ENCODE assay signal across 8 mouse cellular contexts in genomic region chr12:112760154-112760926, GRCm38 (mm10). TPM values are rescaled to one million over a fixed set of nuclear protein-coding genes. Genes with fewer than 3 reads are reported as not detected.
DNase-seq lines count a peak whose midpoint lies in the region; ATAC-seq and TF ChIP-seq lines count a peak whose summit lies in the region.

Gene Pld4 (plus strand): TSS chr12:112760655.

- WGBS in kidney, embryonic 16.5 days = 45% methylated on average over 4 of the region's 4 CpGs
- 39% methylated on average over 4 of the region's 4 CpGs for WGBS in kidney, embryonic 14.5 days
- WGBS in intestine, embryonic 15.5 days = 41% methylated on average over 4 of the region's 4 CpGs
- 38% methylated on average over 4 of the region's 4 CpGs for WGBS in midbrain, embryonic 13.5 days
- WGBS in midbrain, postnatal 0 days = 50% methylated on average over 4 of the region's 4 CpGs

- H3K27me3 ChIP-seq in kidney, embryonic 16.5 days (ENCODE audit: insufficient read depth, low read length) = no peaks in the 10 kb centered on the region
- H3K27me3 ChIP-seq in kidney, embryonic 14.5 days (ENCODE audit: control insufficient read depth, insufficient read depth, low read length) = no peaks in the 10 kb centered on the region
- no peaks in the 10 kb centered on the region for H3K27me3 ChIP-seq in intestine, embryonic 15.5 days (replicated peaks)
- H3K27me3 ChIP-seq in midbrain, embryonic 13.5 days = no peaks in the 10 kb centered on the region
- no peaks in the 10 kb centered on the region for H3K27me3 ChIP-seq in midbrain, postnatal 0 days (ENCODE audit: insufficient read depth, low read length)

- no peaks in the 10 kb centered on the region for H3K4me1 ChIP-seq in kidney, embryonic 16.5 days (ENCODE audit: insufficient read depth, low read length)
- no peaks in the 10 kb centered on the region for H3K4me1 ChIP-seq in kidney, embryonic 14.5 days (ENCODE audit: control insufficient read depth, insufficient read depth, low read length)
- H3K4me1 ChIP-seq in intestine, embryonic 15.5 days (replicated peaks) = no peaks in the 10 kb centered on the region
- no peaks in the 10 kb centered on the region for H3K4me1 ChIP-seq in midbrain, embryonic 13.5 days (replicated peaks)
- H3K4me1 ChIP-seq in midbrain, postnatal 0 days (ENCODE audit: insufficient read depth, low read length) = no peaks in the 10 kb centered on the region

- ATAC-seq in kidney, embryonic 16.5 days (ENCODE audit: low FRiP score, low TSS enrichment) = peak; percentile 39; the same call in 1 of the 2 replicates
- ATAC-seq in kidney, embryonic 14.5 days (ENCODE audit: low FRiP score, low TSS enrichment) = no peak
- 0 out of 2 replicates have a peak, but pooled peaks have one; percentile 17 for ATAC-seq in intestine, embryonic 15.5 days
- peak; percentile 68 for ATAC-seq in monocyte, adult 5-6 weeks (replicated peaks; ENCODE audit: insufficient number of reproducible peaks, low FRiP score, low TSS enrichment, poor library complexity, severe bottlenecking)
- ATAC-seq in midbrain, embryonic 13.5 days = no peak
- no peak for ATAC-seq in midbrain, postnatal 0 days (ENCODE audit: low FRiP score)

- no peaks in the 10 kb centered on the region for H3K36me3 ChIP-seq in kidney, embryonic 16.5 days (ENCODE audit: insufficient read depth, low read length)
- no peaks in the 10 kb centered on the region for H3K36me3 ChIP-seq in kidney, embryonic 14.5 days (ENCODE audit: control insufficient read depth, insufficient read depth, low read length)
- H3K36me3 ChIP-seq in intestine, embryonic 15.5 days = no peaks in the 10 kb centered on the region
- no peaks in the 10 kb centered on the region for H3K36me3 ChIP-seq in midbrain, embryonic 13.5 days
- no peaks in the 10 kb centered on the region for H3K36me3 ChIP-seq in midbrain, postnatal 0 days (ENCODE audit: insufficient read depth, low read length)

- peak; percentile 42 for DNase-seq in ZHBTc4 (ENCODE audit: low read depth, low spot score)
- no peak for DNase-seq in left cerebral cortex, adult 11 months (ENCODE audit: low spot score)
- no peak for DNase-seq in midbrain, postnatal 0 days (ENCODE audit: low spot score)

- no peak within 1 kb of the TSS for H3K27ac ChIP-seq in kidney, embryonic 16.5 days (ENCODE audit: low read length)
- no peak within 1 kb of the TSS for H3K27ac ChIP-seq in kidney, embryonic 14.5 days (ENCODE audit: low read depth, low read length)
- no peak within 1 kb of the TSS for H3K27ac ChIP-seq in intestine, embryonic 15.5 days
- no peak within 1 kb of the TSS for H3K27ac ChIP-seq in midbrain, embryonic 13.5 days
- no peak within 1 kb of the TSS for H3K27ac ChIP-seq in midbrain, postnatal 0 days (ENCODE audit: low read depth, low read length)

- TF ChIP-seq CTCF in midbrain, postnatal 0 days (IDR thresholded peaks at IDR 0.05) = no peak

- no peak within 1 kb of the TSS for H3K9ac ChIP-seq in kidney, embryonic 16.5 days (replicated peaks; ENCODE audit: low read length)
- H3K9ac ChIP-seq in kidney, embryonic 14.5 days (ENCODE audit: low read depth, low read length) = no peak within 1 kb of the TSS
- no peak within 1 kb of the TSS for H3K9ac ChIP-seq in intestine, embryonic 15.5 days
- no peak within 1 kb of the TSS for H3K9ac ChIP-seq in midbrain, embryonic 13.5 days (replicated peaks)
- H3K9ac ChIP-seq in midbrain, postnatal 0 days (replicated peaks; ENCODE audit: low read length, poor library complexity, severe bottlenecking) = no peak within 1 kb of the TSS

- H3K4me3 ChIP-seq in kidney, embryonic 16.5 days (ENCODE audit: low read length) = no peak within 1 kb of the TSS
- no peak within 1 kb of the TSS for H3K4me3 ChIP-seq in kidney, embryonic 14.5 days (ENCODE audit: low read length)
- no peak within 1 kb of the TSS for H3K4me3 ChIP-seq in intestine, embryonic 15.5 days (replicated peaks)
- no peak within 1 kb of the TSS for H3K4me3 ChIP-seq in midbrain, embryonic 13.5 days (replicated peaks)
- H3K4me3 ChIP-seq in midbrain, postnatal 0 days (ENCODE audit: low read depth, low read length) = no peak within 1 kb of the TSS

- H3K9me3 ChIP-seq in kidney, embryonic 16.5 days (ENCODE audit: low read length) = no peaks in the 10 kb centered on the region
- H3K9me3 ChIP-seq in kidney, embryonic 14.5 days (ENCODE audit: control insufficient read depth, low read length) = no peaks in the 10 kb centered on the region
- H3K9me3 ChIP-seq in intestine, embryonic 15.5 days = no peaks in the 10 kb centered on the region
- 0 out of 2 replicates have a peak, but pooled peaks cover 3% of the 10 kb centered on the region for H3K9me3 ChIP-seq in midbrain, embryonic 13.5 days
- no peaks in the 10 kb centered on the region for H3K9me3 ChIP-seq in midbrain, postnatal 0 days (ENCODE audit: low read length)

- no peak within 1 kb of the TSS for H3K4me2 ChIP-seq in kidney, embryonic 16.5 days (replicated peaks; ENCODE audit: low read depth, low read length)
- H3K4me2 ChIP-seq in kidney, embryonic 14.5 days (replicated peaks; ENCODE audit: low read depth, low read length) = no peak within 1 kb of the TSS
- H3K4me2 ChIP-seq in intestine, embryonic 15.5 days (replicated peaks) = no peak within 1 kb of the TSS
- H3K4me2 ChIP-seq in midbrain, embryonic 13.5 days (replicated peaks) = no peak within 1 kb of the TSS
- no peak within 1 kb of the TSS for H3K4me2 ChIP-seq in midbrain, postnatal 0 days (ENCODE audit: low read depth, low read length, poor library complexity, severe bottlenecking)

RNA-seq across cellular contexts. Expression of gene Pld4, which starts in this region (rescaled TPM):
- polyA plus RNA-seq in kidney, embryonic 16.5 days (2015; fragmentation: Nextera tagmentation; extraction: Ambion mirVana) = 7.3 and 7.4 TPM in 2 replicates
- polyA plus RNA-seq in kidney, embryonic 14.5 days (2014; fragmentation: Nextera tagmentation; extraction: Ambion mirVana) = 4.8 and 7.8 TPM in 2 replicates
- polyA plus RNA-seq in intestine, embryonic 15.5 days (2015; fragmentation: Nextera tagmentation; extraction: Ambion mirVana) = 11.6 and 12.6 TPM in 2 replicates
- 311 to 369 TPM (median 334 TPM) in 3 replicates for total RNA-seq in monocyte, adult 5-6 weeks (2017)
- polyA plus RNA-seq in midbrain, embryonic 13.5 days (2015; fragmentation: Nextera tagmentation; extraction: Ambion mirVana) = 5.2 and 6.4 TPM in 2 replicates
- total RNA-seq in midbrain, postnatal 0 days (2014; rRNA removed) = 12.2 and 12.6 TPM in 2 replicates
- polyA plus RNA-seq in midbrain, postnatal 0 days (2015; fragmentation: Nextera tagmentation; extraction: Ambion mirVana) = 8.8 TPM in 2 replicates

Comparison
In these comparisons a context has a peak if more than half of its experiments do, and no peak if none do; other contexts are left out.
1. RNA of gene Pld4 (total RNA-seq): 311 to 369 TPM in monocyte, adult 5-6 weeks; 12.2 to 12.6 TPM in midbrain, postnatal 0 days; every median in the first group is over 10 times any median in the second.
2. ATAC-seq: peak in kidney, embryonic 16.5 days (single experiment), intestine, embryonic 15.5 days (single experiment) and monocyte, adult 5-6 weeks (single experiment); none in kidney, embryonic 14.5 days (single experiment), midbrain, embryonic 13.5 days (single experiment) and midbrain, postnatal 0 days (single experiment).